Mouse (Mus musculus): ENCODE data around the gene Ucn. TPM values are rescaled to one million over a fixed set of nuclear protein-coding genes. Genes with fewer than 3 reads are reported as not detected.
A peak's percentile ranks its signal among the peaks of the same experiment; 100 is the strongest.

Ucn gene
- not detected in 2 replicates for polyA plus RNA-seq (2012; rRNA removed)

DNA sequence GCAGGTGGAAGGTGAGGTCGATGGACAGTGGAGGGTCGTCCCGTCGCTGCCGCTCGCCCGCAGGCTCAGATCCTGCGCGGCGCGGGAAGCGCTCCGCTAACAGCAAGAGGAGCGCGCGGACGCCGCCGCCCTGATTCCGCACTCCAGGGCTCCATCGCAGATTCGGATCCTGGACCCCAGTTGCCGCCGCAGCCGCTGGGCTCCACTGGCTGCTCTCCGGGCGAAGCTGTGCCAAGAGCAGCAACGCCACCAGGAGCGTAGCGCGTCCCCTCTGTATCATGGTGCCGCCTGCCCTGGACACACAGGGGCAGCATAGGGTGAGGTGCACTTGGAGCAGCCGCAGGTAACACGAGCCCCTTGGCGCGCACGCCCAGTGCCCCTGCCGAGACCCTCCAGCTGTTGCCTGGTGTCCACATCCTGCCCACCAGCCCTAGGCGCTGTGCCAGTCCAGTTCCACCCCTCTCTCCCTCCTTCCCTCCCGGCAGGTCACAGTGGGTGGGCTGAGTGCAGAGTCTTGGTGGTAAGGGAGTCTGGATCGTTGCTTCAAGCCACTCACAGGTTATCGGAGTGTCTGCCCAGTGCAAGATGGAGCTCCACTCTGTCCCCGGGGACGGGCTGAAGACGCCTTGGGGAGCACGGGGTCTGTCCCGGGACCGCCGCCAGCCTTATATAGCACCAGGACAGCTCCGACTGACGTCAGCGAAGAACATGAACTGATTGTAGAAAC, at the start of gene Ucn:
TSS of gene Ucn (minus strand) at position 589 of the 727 bp plus-strand sequence.
- 3% methylated on average over 52 of the region's 52 CpGs for WGBS
- H3K27ac ChIP-seq (ENCODE audit: insufficient read depth, low read depth, low read length), result no peak within 1 kb of the TSS
- peaks cover 45% of the 10 kb centered on the region for H3K27me3 ChIP-seq (ENCODE audit: control insufficient read depth, insufficient read depth, low read length)
- TF ChIP-seq POLR2A (IDR thresholded peaks at IDR 0.05; ENCODE audit: low read depth, low read length) (no peak), CTCF (IDR thresholded peaks at IDR 0.05; ENCODE audit: extremely low read depth, insufficient read length, insufficient replicate concordance, low read depth, low read length) (no peak)
- H3K36me3 ChIP-seq (ENCODE audit: control insufficient read depth, insufficient read depth, low read length), result peaks cover 2% of the 10 kb centered on the region; the same call in 1 of the 2 replicates
- 0 out of 2 replicates have a peak, but pooled peaks cover 3% of the 10 kb centered on the region for H3K4me1 ChIP-seq (ENCODE audit: control insufficient read depth, insufficient read depth, insufficient read length, low read length)
- no peak within 1 kb of the TSS for H3K4me3 ChIP-seq (ENCODE audit: low read depth, low read length)

DNA sequence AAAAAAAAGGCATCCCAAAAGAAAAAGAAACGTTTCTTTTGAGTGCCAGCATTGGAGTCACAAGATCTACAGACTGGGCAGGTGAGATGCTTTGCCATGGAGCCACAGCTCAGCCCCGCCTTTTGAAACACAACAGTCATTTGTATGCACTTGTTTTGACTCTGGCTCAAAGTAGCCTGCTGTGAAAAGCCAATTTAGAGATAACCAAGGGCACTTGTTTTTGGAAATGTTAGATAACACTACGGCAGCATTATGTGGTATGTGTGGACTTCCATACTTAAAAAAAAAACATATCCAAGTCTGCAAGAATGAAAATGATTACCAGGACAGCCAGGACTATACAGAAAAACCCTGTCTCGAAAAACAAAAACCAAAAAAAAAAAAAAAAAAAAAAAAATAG, 45.0 kb upstream of the Ucn start:
- no peak overlapping the region for H3K4me3 ChIP-seq (ENCODE audit: low read depth, low read length)
- 58% methylated on average over 4 of the region's 4 CpGs for WGBS
- H3K27ac ChIP-seq (ENCODE audit: insufficient read depth, low read depth, low read length), result no peak overlapping the region
- peaks cover 2% of the 10 kb centered on the region; the same call in 1 of the 2 replicates for H3K4me1 ChIP-seq (ENCODE audit: control insufficient read depth, insufficient read depth, insufficient read length, low read length)
- TF ChIP-seq CTCF (IDR thresholded peaks at IDR 0.05; ENCODE audit: extremely low read depth, insufficient read length, insufficient replicate concordance, low read depth, low read length) (no peak), POLR2A (IDR thresholded peaks at IDR 0.05; ENCODE audit: low read depth, low read length) (no peak)
- no peaks in the 10 kb centered on the region for H3K27me3 ChIP-seq (ENCODE audit: control insufficient read depth, insufficient read depth, low read length)
- peaks cover 17% of the 10 kb centered on the region for H3K36me3 ChIP-seq (ENCODE audit: control insufficient read depth, insufficient read depth, low read length)

DNA sequence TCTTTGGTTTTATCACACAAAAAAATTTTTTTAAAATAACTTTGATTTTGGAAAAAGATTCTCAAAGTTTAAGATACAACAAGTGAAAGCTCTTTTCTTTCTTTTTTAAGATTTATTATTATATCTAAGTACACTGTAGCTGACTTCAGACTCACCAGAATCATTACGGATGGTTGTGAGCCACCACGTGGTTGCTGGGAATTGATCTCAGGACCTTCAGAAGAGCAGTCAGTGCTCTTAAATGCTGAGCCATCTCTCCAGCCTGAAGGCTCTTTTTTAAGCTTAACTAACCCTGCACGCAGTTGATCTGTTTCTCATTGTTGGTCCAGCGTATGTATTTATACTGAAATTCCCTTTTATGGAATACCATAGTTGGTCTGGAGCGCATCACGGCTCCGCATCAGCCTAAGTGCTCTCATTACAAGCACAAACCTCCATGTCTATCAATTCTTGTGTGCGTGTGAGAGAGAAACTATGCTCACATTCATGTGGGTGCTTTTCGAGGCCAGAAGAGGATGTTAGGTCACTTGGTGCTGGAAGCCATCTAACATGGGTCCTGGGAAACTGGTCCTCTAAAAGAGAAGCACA, 42.6 kb upstream of the Ucn start:
- TF ChIP-seq POLR2A (IDR thresholded peaks at IDR 0.05; ENCODE audit: low read depth, low read length) (no peak), CTCF (IDR thresholded peaks at IDR 0.05; ENCODE audit: extremely low read depth, insufficient read length, insufficient replicate concordance, low read depth, low read length) (no peak)
- WGBS, result 92% methylated on average over 9 of the region's 9 CpGs
- H3K4me3 ChIP-seq (ENCODE audit: low read depth, low read length), result no peak overlapping the region
- no peaks in the 10 kb centered on the region for H3K27me3 ChIP-seq (ENCODE audit: control insufficient read depth, insufficient read depth, low read length)
- H3K4me1 ChIP-seq (ENCODE audit: control insufficient read depth, insufficient read depth, insufficient read length, low read length), result peaks cover 2% of the 10 kb centered on the region; the same call in 1 of the 2 replicates
- no peaks in the 10 kb centered on the region for H3K36me3 ChIP-seq (ENCODE audit: control insufficient read depth, insufficient read depth, low read length)
- no peak overlapping the region for H3K27ac ChIP-seq (ENCODE audit: insufficient read depth, low read depth, low read length)

DNA sequence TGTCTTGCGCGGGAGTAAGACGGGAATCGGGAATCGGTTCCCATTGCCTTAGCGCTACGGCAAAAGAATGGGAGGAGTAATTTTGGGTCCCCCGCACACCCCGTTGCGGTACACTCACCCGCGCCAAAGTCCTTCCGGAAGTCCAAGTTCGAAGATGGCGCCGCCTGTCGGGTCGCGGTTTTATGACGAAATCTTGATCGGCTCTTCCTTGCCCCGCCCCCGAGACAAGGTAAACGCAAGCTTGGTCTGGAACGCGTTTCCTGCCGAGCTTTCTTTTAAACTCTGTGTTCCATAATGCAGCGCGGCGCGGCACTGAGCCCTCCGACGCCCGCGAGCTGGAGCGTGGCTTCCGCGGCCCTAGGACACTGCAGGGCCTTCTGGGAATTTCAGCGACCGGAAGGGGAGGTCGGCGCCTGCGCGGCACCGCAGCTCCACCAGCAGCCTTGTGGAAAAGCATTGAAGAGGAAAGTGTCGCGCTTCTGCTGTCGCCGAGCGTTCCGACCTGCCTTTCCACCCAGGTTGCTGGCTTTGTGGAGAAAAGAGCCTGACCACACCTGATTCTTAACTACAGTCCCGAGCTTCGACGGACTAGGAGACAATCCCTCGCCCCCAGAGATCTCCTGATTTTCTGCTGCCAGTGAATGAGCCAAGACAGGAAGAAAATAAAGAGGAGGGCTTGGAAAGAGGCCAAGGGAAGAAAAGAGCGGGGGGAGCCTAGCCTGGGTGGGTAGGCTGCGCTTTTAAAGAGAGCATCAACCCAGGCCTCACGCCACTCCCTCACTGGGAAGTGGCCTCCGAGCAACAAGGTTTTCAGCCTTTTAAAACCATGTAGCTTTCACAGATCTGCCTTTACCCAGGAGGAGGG, 41.4 kb upstream of the Ucn start, which contains the start of the genes Gm29609 and Gtf3c2:
TSS of gene Gm29609 (minus strand) at position 146 of the 865 bp plus-strand sequence.
TSS of gene Gtf3c2 (minus strand) at position 379 of the 865 bp plus-strand sequence.
- WGBS, result under 1% methylated on average over 59 of the region's 59 CpGs
- TF ChIP-seq CTCF (IDR thresholded peaks at IDR 0.05; ENCODE audit: extremely low read depth, insufficient read length, insufficient replicate concordance, low read depth, low read length) (0 out of 2 replicates have a peak, but pooled peaks have one; percentile 7), POLR2A (IDR thresholded peaks at IDR 0.05; ENCODE audit: low read depth, low read length) (peak; percentile 80)
- peaks cover 2% of the 10 kb centered on the region; the same call in 1 of the 2 replicates for H3K4me1 ChIP-seq (ENCODE audit: control insufficient read depth, insufficient read depth, insufficient read length, low read length)
- H3K27ac ChIP-seq (ENCODE audit: insufficient read depth, low read depth, low read length), result peak within 1 kb of the TSS; percentile 95
- peak within 1 kb of the TSS; percentile 87 for H3K4me3 ChIP-seq (ENCODE audit: low read depth, low read length)
- H3K27me3 ChIP-seq (ENCODE audit: control insufficient read depth, insufficient read depth, low read length), result no peaks in the 10 kb centered on the region
- no peaks in the 10 kb centered on the region for H3K36me3 ChIP-seq (ENCODE audit: control insufficient read depth, insufficient read depth, low read length)

DNA sequence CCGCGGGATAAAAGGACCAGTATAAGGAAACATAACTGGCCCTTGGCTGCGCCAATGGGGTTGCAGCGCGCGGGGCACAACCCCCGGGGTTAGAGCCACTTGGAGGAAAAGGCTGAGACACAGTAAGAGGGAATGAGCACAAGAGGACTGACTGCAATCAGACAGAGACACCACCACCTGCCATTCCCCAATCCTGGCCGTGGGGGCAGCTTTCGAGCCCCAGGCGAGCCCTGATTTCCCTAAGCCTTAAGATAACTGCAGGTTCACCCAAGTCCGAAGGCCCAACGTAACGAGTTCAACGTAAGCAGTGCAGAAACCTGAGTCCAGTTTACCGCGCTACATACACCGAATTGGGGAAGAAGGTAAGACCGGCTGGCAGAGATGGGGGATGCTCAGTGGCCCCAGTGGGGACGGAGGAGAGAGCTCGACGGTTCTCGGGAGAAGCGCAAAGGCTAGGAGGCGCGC, 40.7 kb upstream of the Ucn start:
- Histone ChIP-seq H3K4me1 (ENCODE audit: control insufficient read depth, insufficient read depth, insufficient read length, low read length) (peaks cover 2% of the 10 kb centered on the region; the same call in 1 of the 2 replicates), H3K4me3 (ENCODE audit: low read depth, low read length) (peak overlapping the region; percentile 87), H3K27me3 (ENCODE audit: control insufficient read depth, insufficient read depth, low read length) (no peaks in the 10 kb centered on the region), H3K27ac (ENCODE audit: insufficient read depth, low read depth, low read length) (peak overlapping the region; percentile 95), H3K36me3 (ENCODE audit: control insufficient read depth, insufficient read depth, low read length) (peaks cover 2% of the 10 kb centered on the region; the same call in 1 of the 2 replicates)
- whole genome bisulfite sequencing, result under 1% methylated on average over 25 of the region's 25 CpGs
- 0 out of 2 replicates have a peak, but pooled peaks have one; percentile 9 for TF ChIP-seq CTCF (IDR thresholded peaks at IDR 0.05; ENCODE audit: extremely low read depth, insufficient read length, insufficient replicate concordance, low read depth, low read length)
- no peak for TF ChIP-seq POLR2A (IDR thresholded peaks at IDR 0.05; ENCODE audit: low read depth, low read length)

DNA sequence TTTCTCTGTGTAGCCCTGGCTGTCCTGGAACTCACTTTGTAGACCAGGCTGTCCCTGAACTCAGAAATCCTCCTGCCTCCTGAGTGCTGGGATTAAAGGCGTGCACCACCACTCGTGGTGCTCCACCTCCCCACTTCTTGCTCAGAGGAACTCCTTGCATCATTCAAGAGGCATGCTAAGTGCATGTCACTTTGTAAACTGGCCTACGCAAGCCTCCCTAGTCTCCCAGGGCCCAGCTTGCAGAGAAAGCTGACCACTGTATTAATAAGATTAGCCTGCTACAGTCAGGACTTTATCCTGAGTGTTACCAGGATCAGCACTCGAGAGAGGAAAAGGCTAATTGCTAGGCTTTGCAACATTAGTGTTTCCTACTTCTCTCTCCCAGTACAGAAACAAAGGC, 30.0 kb upstream of the Ucn start:
- Histone ChIP-seq H3K4me1 (ENCODE audit: control insufficient read depth, insufficient read depth, insufficient read length, low read length) (no peaks in the 10 kb centered on the region), H3K27ac (ENCODE audit: insufficient read depth, low read depth, low read length) (no peak overlapping the region), H3K4me3 (ENCODE audit: low read depth, low read length) (no peak overlapping the region), H3K27me3 (ENCODE audit: control insufficient read depth, insufficient read depth, low read length) (no peaks in the 10 kb centered on the region), H3K36me3 (ENCODE audit: control insufficient read depth, insufficient read depth, low read length) (peaks cover 83% of the 10 kb centered on the region)
- TF ChIP-seq CTCF (IDR thresholded peaks at IDR 0.05; ENCODE audit: extremely low read depth, insufficient read length, insufficient replicate concordance, low read depth, low read length) (no peak), POLR2A (IDR thresholded peaks at IDR 0.05; ENCODE audit: low read depth, low read length) (no peak)
- WGBS, result 88% methylated on average over 4 of the region's 4 CpGs
